Mouse (Mus musculus) G1E (cell line): Measurements from ENCODE around the gene Clasp2.

Experiments used
- CTCF ChIP-seq: IDR thresholded peaks from 2 replicates; pipeline ENCODE4 v1.5.1; 2012; ENCODE audit warnings: low read depth, low read length, inconsistent platforms, mixed read lengths
- GATA1 ChIP-seq: IDR thresholded peaks from 2 replicates; pipeline ENCODE4 v1.6.1; 2012; ENCODE audit warnings: borderline replicate concordance, low read length, inconsistent platforms, mixed read lengths
- GATA2 ChIP-seq: IDR thresholded peaks from 2 replicates; pipeline ENCODE4 v1.6.1; 2012; ENCODE audit warnings: low read depth, low read length, inconsistent platforms, borderline replicate concordance
- TAL1 ChIP-seq: conservative IDR thresholded peaks from 2 replicates; pipeline ENCODE4 v1.6.1; 2012; ENCODE audit warnings: low read depth, low read length, inconsistent platforms, mixed read lengths

GRCm38 (mm10) chr9:113707481-113708360 is 33.6 kb upstream of the Clasp2 start, which contains the start of gene Pdcd6ip:
- TF ChIP-seq CTCF (no peak), GATA1 (no peak), GATA2 (no peak), TAL1 (no peak)
